Mouse (Mus musculus) monocyte, adult 2 months (primary cell): ENCODE data around the gene Wbp11.

Source experiments
- DNase-seq, 2 experiments: peaks; one replicate each; pipeline ENCODE4 v3.0.0; 2022; ENCODE audit warnings: low spot score in 2 of 2, low read depth in 1 of 2

Wbp11 gene

GRCm38 (mm10) chr6:136827881-136828561 is at the start of gene Wbp11:
Wbp11 (minus strand) TSS chr6:136828233.
- DNase-seq, result peak; percentile 91 to 93

- DNase-seq, result no peak
Observed at GRCm38 (mm10) chr6:136875670-136876069, 47.6 kb upstream of the Wbp11 start, which contains the start of gene Mgp. Mgp (minus strand) TSS chr6:136875823.

- no peak for DNase-seq
Observed at GRCm38 (mm10) chr6:136874599-136874998, 46.6 kb upstream of the Wbp11 start.

GRCm38 (mm10) chr6:136868921-136869320 is 40.9 kb upstream of the Wbp11 start:
- no peak for DNase-seq

- no peak for DNase-seq
Observed at GRCm38 (mm10) chr6:136866150-136866549, 38.1 kb upstream of the Wbp11 start.

GRCm38 (mm10) chr6:136865360-136865759 is 37.3 kb upstream of the Wbp11 start:
- no peak for DNase-seq

- DNase-seq, result no peak
Observed at GRCm38 (mm10) chr6:136861020-136861419, 33.0 kb upstream of the Wbp11 start.

- no peak for DNase-seq
Observed at GRCm38 (mm10) chr6:136858420-136858819, 30.4 kb upstream of the Wbp11 start.

GRCm38 (mm10) chr6:136857873-136858260 is 29.8 kb upstream of the Wbp11 start:
- no peak for DNase-seq

- no peak for DNase-seq
Observed at GRCm38 (mm10) chr6:136857186-136857872, 29.3 kb upstream of the Wbp11 start, which contains the start of gene Art4. Art4 (minus strand) TSS chr6:136857733.

GRCm38 (mm10) chr6:136856071-136856636 is 28.1 kb upstream of the Wbp11 start:
- DNase-seq, result no peak

- no peak for DNase-seq
Observed at GRCm38 (mm10) chr6:136855183-136855582, 27.1 kb upstream of the Wbp11 start.

GRCm38 (mm10) chr6:136854361-136854781 is 26.3 kb upstream of the Wbp11 start:
- no peak for DNase-seq

GRCm38 (mm10) chr6:136852762-136853161 is 24.7 kb upstream of the Wbp11 start:
- DNase-seq, result no peak

- DNase-seq, result no peak
Observed at GRCm38 (mm10) chr6:136852348-136852747, 24.3 kb upstream of the Wbp11 start.

GRCm38 (mm10) chr6:136850267-136850666 is 22.2 kb upstream of the Wbp11 start:
- no peak for DNase-seq

- no peak for DNase-seq
Observed at GRCm38 (mm10) chr6:136848971-136849370, 20.9 kb upstream of the Wbp11 start.

GRCm38 (mm10) chr6:136848399-136848798 is 20.4 kb upstream of the Wbp11 start:
- DNase-seq, result no peak

- peak in 1 of 2 experiments; percentile 54 for DNase-seq
Observed at GRCm38 (mm10) chr6:136847790-136848189, 19.8 kb upstream of the Wbp11 start.

GRCm38 (mm10) chr6:136847267-136847666 is 19.2 kb upstream of the Wbp11 start:
- no peak for DNase-seq

- no peak for DNase-seq
Observed at GRCm38 (mm10) chr6:136845706-136846480, 17.9 kb upstream of the Wbp11 start.
